Mouse (Mus musculus): ENCODE data around the gene Ralgps2.

- TF ChIP-seq POLR2A (IDR thresholded peaks at IDR 0.05; ENCODE audit: control insufficient read depth, low read depth, low read length) (no peak), CTCF (IDR thresholded peaks at IDR 0.05; ENCODE audit: control insufficient read depth, insufficient read depth, insufficient replicate concordance, low read depth, low read length) (no peak)
Observed at GRCm38 (mm10) chr1:156963871-156964585, 24.6 kb upstream of the Ralgps2 start.
